Mouse (Mus musculus): ENCODE results near the gene Srrm4. TPM values are rescaled to one million over a fixed set of nuclear protein-coding genes. Genes with fewer than 3 reads are reported as not detected.

Srrm4 gene
- polyA plus RNA-seq, 1 experiment from 2014 or later: 0.09 TPM

DNA sequence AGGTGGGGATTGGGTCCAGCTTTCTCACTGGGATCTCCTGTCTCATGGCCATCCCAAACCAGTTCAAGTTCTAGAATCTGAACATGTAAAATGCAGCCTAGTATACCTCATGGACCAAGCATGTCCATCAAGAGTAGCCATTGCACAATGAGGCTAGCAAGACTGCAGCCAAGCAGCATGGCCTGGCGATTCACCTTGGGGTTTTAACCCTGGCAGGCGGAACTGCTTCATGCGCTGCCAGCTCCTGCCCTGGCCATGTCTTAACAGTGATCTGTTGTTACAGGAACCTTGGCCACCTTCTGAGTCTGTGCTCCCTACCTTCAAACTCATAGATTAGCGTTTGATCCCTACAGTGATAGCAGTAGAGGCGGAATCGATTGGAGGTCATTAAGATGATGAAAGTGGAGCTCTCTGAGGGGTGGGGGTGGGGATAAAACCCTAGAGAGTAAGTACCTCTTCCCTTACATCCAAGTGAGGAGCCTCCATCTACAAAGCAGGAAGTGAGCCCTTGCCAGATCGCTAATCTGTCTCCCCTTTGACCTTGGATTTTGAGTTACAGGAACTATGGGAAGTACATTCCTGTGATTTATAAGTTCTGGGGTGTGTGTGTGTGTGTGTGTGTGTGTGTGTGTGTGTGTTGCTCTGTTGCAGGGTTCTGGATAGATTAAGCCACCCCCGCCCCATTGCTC lies 191.4 kb downstream of the Srrm4 start:
- no peak for ATAC-seq (ENCODE audit: insufficient number of reproducible peaks, low FRiP score, low TSS enrichment, low read depth)
- 68% methylated on average over 8 of the region's 8 CpGs for WGBS

GRCm38 (mm10) chr5:116396104-116396503 lies 195.5 kb downstream of the Srrm4 start:
- Histone ChIP-seq H3K27me3 (ENCODE audit: control insufficient read depth, insufficient read depth, low read length) (no peaks in the 10 kb centered on the region), H3K36me3 (ENCODE audit: control insufficient read depth, insufficient read depth, low read length) (no peaks in the 10 kb centered on the region), H3K9me3 (ENCODE audit: control insufficient read depth, low read length) (no peaks in the 10 kb centered on the region), H3K27ac (replicated peaks; ENCODE audit: low read depth, low read length) (no peak overlapping the region), H3K4me1 (ENCODE audit: control insufficient read depth, insufficient read depth, low read length) (no peaks in the 10 kb centered on the region), H3K4me2 (ENCODE audit: low read depth, severe bottlenecking) (no peak overlapping the region), H3K4me3 (ENCODE audit: low read depth, low read length) (no peak overlapping the region), H3K9ac (ENCODE audit: low read length) (no peak overlapping the region)
- WGBS: 84% methylated on average over 5 of the region's 5 CpGs
- ATAC-seq (ENCODE audit: insufficient number of reproducible peaks, low FRiP score, low TSS enrichment, low read depth) (no peak), DNase-seq (ENCODE audit: low spot score) (no peak)

More for the DNA sequence above, 191.4 kb downstream of the Srrm4 start:
- no peak overlapping the region for H3K4me3 ChIP-seq (ENCODE audit: low read depth, low read length)
- no peaks in the 10 kb centered on the region for H3K36me3 ChIP-seq (ENCODE audit: control insufficient read depth, insufficient read depth, low read length)
- H3K27me3 ChIP-seq (ENCODE audit: control insufficient read depth, insufficient read depth, low read length): no peaks in the 10 kb centered on the region
- H3K4me2 ChIP-seq (ENCODE audit: low read depth, severe bottlenecking): no peak overlapping the region
- DNase-seq (ENCODE audit: low spot score): no peak
- H3K27ac ChIP-seq (replicated peaks; ENCODE audit: low read depth, low read length): no peak overlapping the region
- H3K4me1 ChIP-seq (ENCODE audit: control insufficient read depth, insufficient read depth, low read length): no peaks in the 10 kb centered on the region
- no peaks in the 10 kb centered on the region for H3K9me3 ChIP-seq (ENCODE audit: control insufficient read depth, low read length)
- no peak overlapping the region for H3K9ac ChIP-seq (ENCODE audit: low read length)

DNA sequence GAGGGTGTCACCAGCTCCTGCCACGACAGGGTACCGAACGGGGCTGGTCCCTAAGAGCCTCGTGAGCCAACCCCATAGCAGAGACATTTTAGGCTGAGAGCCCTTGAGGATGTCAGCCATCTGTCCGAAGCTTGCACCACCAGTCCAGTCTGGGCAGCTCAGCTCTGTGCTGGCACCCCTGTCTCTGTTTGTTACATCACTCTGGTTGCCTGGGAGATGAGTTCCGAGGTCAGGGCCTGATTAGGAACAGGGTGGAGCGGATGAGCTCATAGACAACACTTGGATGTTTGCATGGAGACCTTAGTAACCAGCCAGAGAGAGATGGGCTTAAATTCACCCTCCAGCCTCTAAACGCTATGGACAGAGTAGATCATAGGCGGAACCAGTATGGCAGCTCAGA lies 199.0 kb downstream of the Srrm4 start:
- no peak overlapping the region for H3K4me2 ChIP-seq (ENCODE audit: low read depth, severe bottlenecking)
- no peaks in the 10 kb centered on the region for H3K4me1 ChIP-seq (ENCODE audit: control insufficient read depth, insufficient read depth, low read length)
- H3K27ac ChIP-seq (replicated peaks; ENCODE audit: low read depth, low read length): no peak overlapping the region
- no peaks in the 10 kb centered on the region for H3K36me3 ChIP-seq (ENCODE audit: control insufficient read depth, insufficient read depth, low read length)
- no peaks in the 10 kb centered on the region for H3K9me3 ChIP-seq (ENCODE audit: control insufficient read depth, low read length)
- no peak overlapping the region for H3K4me3 ChIP-seq (ENCODE audit: low read depth, low read length)
- DNase-seq (ENCODE audit: low spot score) (no peak), ATAC-seq (ENCODE audit: insufficient number of reproducible peaks, low FRiP score, low TSS enrichment, low read depth) (no peak)
- no peaks in the 10 kb centered on the region for H3K27me3 ChIP-seq (ENCODE audit: control insufficient read depth, insufficient read depth, low read length)
- WGBS: 88% methylated on average over 9 of the region's 9 CpGs
- no peak overlapping the region for H3K9ac ChIP-seq (ENCODE audit: low read length)

GRCm38 (mm10) chr5:116389856-116390542 lies 201.6 kb downstream of the Srrm4 start:
- DNase-seq (ENCODE audit: low spot score): no peak
- no peaks in the 10 kb centered on the region for H3K36me3 ChIP-seq (ENCODE audit: control insufficient read depth, insufficient read depth, low read length)
- H3K4me2 ChIP-seq (ENCODE audit: low read depth, severe bottlenecking): no peak overlapping the region
- H3K4me1 ChIP-seq (ENCODE audit: control insufficient read depth, insufficient read depth, low read length): no peaks in the 10 kb centered on the region
- no peak for ATAC-seq (ENCODE audit: insufficient number of reproducible peaks, low FRiP score, low TSS enrichment, low read depth)
- H3K9me3 ChIP-seq (ENCODE audit: control insufficient read depth, low read length): no peaks in the 10 kb centered on the region
- H3K27ac ChIP-seq (replicated peaks; ENCODE audit: low read depth, low read length): no peak overlapping the region
- H3K27me3 ChIP-seq (ENCODE audit: control insufficient read depth, insufficient read depth, low read length): no peaks in the 10 kb centered on the region
- 78% methylated on average over 15 of the region's 15 CpGs for WGBS
- no peak overlapping the region for H3K9ac ChIP-seq (ENCODE audit: low read length)
- H3K4me3 ChIP-seq (ENCODE audit: low read depth, low read length): no peak overlapping the region

- Histone ChIP-seq H3K27ac (replicated peaks; ENCODE audit: low read depth, low read length) (no peak overlapping the region), H3K9ac (ENCODE audit: low read length) (no peak overlapping the region), H3K4me2 (ENCODE audit: low read depth, severe bottlenecking) (no peak overlapping the region), H3K4me1 (ENCODE audit: control insufficient read depth, insufficient read depth, low read length) (no peaks in the 10 kb centered on the region), H3K4me3 (ENCODE audit: low read depth, low read length) (no peak overlapping the region), H3K36me3 (ENCODE audit: control insufficient read depth, insufficient read depth, low read length) (no peaks in the 10 kb centered on the region), H3K9me3 (ENCODE audit: control insufficient read depth, low read length) (no peaks in the 10 kb centered on the region), H3K27me3 (ENCODE audit: control insufficient read depth, insufficient read depth, low read length) (no peaks in the 10 kb centered on the region)
- no peak for DNase-seq (ENCODE audit: low spot score)
- no peak for ATAC-seq (ENCODE audit: insufficient number of reproducible peaks, low FRiP score, low TSS enrichment, low read depth)
- 87% methylated on average over 4 of the region's 4 CpGs for WGBS
Measured at GRCm38 (mm10) chr5:116389321-116389720, 202.3 kb downstream of the Srrm4 start.

Other genes starting within 250 kb of the Srrm4 start
- gene Hspb8, start 169.0 kb downstream of the Srrm4 start, polyA plus RNA-seq (2014; fragmentation: Nextera tagmentation; extraction: Ambion mirVana): 10.4 and 11.8 TPM in 2 replicates